Mouse (Mus musculus): ENCODE data around the gene Rnf181.

Gene Rnf181

GRCm38 (mm10) chr6:72385258-72385657 is 18.5 kb upstream of the Rnf181 start:
- in situ Hi-C loops (cut with MboI, MseI), result loop anchor here (10.0 kb wide), 1 partner anchor 590 kb away; no protein-coding TSS in a partner anchor

DNA sequence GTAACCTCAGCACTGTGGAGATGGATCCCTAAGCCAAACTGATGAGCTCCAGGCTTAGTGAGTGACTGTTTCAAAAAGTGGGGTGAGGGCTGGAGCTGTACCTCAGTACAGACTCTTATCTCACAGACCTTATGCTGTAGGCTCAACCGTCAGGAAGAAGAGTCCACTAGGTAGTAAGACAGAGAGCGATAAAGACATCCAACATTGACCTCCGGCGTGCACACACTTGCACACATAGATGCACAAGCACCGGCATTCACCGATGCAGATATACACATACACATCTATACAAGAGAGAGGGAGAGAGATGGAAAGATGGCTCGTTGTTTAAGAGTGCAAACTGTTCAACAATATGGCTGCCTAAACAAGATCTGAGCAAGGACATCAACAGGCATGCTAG is 17.2 kb upstream of the Rnf181 start:
- in situ Hi-C loops (cut with MboI, MseI), result loop anchor here (5.0 to 10.0 kb wide), 2 partner anchors 37 to 591 kb away; partner anchors contain the start of genes 0610030E20Rik and Usp39

DNA sequence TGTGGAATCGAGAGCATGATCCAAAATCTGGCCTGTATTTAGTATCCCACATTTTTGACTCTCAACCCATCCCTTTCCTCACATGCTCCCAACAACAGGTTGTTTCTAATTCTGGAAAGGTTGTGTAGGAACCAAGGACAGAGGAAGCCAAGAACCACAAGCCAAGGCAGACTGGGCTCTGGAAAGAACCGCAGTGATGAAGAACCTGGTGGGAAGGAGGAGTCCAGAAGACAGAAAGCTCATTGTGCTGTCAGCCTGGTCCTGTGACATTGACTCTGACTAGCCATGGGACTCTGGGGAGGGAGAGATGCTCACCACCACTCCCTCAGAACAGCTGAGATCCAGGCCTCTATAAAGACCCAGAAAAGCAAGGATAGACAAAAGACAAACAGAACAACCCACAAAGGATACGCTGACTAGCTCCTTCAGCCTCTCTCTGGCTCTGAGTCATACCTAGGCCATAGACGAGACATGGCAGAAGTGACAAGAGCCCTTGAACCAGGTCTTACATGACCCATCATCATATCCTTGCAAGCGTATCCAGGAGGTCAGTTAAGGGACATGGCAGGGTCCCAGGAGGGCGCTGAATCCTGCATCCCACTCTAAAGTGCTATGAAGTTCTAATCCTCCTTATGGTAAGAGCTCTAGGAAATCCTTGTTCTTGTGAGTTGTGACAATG is 16.5 kb upstream of the Rnf181 start:
- in situ Hi-C loops (cut with MboI, MseI), result loop anchor here (5.0 to 10.0 kb wide), 2 partner anchors 36 to 592 kb away; partner anchors contain the start of genes 0610030E20Rik and Usp39

DNA sequence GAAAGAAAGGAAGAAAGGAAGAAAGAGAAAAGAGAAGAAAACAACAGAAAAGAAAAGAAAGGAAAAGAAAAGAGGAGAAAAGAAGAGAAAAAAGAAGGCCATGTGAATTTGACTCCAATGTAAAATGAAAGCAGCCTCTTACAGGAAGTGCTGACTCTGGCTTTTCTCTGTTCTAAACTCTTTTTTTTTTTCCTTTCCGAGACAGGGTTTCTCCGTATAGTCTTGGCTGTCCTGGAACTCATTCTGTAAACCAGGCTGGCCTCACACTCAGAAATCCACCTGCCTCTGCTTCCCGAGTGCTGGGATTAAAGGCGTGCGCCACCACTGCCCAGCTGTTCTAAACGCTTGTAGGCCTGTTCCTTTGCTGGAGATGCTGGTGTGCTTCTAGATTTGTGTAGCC is 15.7 kb upstream of the Rnf181 start:
- in situ Hi-C loops (cut with MboI, MseI), result loop anchor here (5.0 to 10.0 kb wide), 2 partner anchors 35 to 592 kb away; partner anchors contain the start of genes 0610030E20Rik and Usp39

GRCm38 (mm10) chr6:72380131-72380770 is 13.5 kb upstream of the Rnf181 start, which contains the start of gene Vamp5:
Vamp5 (minus strand) TSS chr6:72380468.
- in situ Hi-C loops (cut with MboI, MseI), result loop anchor here (5.0 to 10.0 kb wide), 2 partner anchors 33 to 595 kb away; partner anchors contain the start of genes 0610030E20Rik and Usp39

DNA sequence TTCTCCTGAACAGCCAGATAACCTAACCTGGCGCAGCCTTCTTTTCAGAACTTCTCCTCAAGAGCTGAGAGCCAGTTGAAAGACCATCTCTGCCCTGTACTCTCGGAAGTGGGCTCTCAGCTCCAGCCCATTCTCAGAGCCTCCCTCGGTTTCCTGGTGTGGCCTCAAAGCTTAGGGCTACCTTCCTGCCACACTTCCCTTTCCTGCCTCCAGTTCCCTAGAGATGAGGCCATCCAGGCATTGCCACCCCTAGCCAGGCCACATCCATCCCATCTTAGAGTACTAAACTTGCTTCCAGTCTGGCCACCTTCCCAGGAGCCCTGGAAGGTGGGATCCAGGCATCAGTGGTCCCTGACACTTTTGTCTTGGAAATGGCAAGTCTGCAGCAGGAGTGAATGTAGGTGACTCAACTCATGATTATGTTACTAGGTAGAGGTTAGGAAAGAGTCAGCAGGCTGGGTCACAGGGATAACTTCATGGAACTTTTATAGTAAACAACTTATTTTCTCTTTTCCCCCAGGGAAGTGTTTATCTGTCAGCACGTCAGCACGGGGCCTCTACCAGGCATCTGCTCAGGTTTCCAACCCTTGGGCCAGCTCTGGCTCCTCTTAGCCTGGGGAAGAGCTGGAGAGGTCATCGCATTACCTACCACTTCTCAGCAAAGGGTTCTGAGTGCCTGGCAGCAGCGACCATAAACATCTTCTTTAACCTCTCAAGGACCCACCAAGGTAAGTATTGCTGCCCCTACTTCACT is 12.8 kb upstream of the Rnf181 start:
- in situ Hi-C loops (cut with MboI, MseI), result loop anchor here (5.0 to 10.0 kb wide), 2 partner anchors 32 to 595 kb away; partner anchors contain the start of genes 0610030E20Rik and Usp39

DNA sequence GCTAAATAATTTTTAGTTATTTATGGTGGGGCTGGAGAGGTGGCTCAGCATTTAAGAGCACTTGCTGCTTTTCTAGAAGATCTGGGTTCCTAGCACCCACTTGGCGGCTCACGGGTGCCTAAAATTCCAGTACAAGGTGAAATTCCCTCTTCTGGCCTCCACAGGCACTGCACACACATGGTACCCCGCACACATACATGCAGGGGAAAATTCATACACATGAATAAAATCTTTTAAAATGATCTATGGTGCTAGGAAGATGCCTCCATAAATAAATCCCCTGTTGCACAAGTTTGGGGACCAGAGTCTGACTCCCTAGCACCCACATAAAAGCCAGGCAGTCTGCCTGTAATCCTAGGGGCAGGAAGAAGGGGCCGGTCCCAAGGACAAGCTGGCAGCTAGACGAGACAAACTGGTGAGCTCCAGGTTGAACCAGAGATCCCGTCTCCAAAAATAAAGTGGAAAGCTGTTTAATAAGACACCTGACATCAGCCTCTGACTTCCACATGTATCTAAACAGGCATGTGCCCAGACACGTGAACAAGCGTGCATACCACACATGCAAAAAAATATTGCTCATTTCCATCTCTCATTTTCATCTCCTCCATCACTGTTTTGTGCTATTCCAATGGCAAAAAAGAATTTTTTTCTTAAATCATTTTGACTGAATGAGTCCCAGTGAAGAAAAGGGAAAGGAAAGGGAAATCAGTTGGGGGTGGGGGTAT is 11.9 kb upstream of the Rnf181 start:
- in situ Hi-C loops (cut with MboI, MseI), result no loop called here

DNA sequence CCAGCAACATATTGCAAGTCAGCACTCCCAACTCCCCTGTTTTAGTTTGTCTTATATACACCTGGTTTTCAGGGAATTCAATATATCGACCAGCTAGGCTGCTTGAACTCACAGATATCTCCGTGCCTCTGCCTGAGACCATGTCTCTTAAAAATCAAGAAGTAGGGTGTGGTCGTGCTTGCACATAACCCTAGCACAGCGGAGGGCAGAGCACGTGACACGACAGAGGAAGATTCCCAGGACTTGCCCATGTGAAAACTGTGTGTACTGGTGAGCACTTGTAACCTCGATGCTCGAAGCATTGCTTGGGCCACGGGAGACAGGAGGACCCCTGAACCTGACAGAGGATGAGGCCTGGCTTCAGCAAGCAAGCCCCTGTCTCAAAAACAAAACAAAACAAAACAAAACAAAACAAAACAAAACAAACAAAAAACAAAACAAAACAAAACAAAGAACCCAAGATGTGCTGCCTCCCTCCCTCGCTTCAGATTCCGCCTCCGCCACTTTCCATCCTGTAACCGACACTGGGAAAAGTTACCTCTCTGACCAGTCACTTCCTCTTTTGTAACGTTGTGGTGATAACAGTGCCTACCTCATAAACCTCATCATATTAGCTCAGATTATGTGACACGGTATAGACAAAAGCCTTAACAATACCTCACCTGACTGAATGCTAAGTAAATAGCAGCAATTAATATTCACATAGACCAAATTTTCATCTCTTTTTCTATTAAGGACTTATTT is 8.2 kb upstream of the Rnf181 start:
- in situ Hi-C loops (cut with MboI, MseI), result no loop called here

DNA sequence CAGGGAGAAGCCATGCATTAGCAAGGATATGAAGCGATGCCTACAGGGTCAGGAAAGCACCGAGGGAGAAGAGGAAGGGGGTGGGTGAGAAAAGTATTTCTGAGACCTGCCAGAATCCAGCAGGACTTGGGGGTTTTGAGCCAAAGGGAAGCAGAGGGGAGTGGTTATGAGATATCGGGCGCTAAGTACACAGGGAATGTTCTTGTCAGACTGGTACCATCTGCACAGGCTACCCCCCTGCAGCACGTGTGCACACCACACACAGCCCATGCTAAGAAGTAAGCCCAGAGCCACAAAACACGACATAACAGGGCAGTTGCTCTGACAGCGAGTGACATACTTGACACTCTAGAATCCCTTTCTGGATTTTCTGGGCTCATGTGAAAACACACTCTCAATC is 7.5 kb upstream of the Rnf181 start:
- in situ Hi-C loops (cut with MboI, MseI), result no loop called here

GRCm38 (mm10) chr6:72373184-72373583 is 6.4 kb upstream of the Rnf181 start:
- in situ Hi-C loops (cut with MboI, MseI), result no loop called here

DNA sequence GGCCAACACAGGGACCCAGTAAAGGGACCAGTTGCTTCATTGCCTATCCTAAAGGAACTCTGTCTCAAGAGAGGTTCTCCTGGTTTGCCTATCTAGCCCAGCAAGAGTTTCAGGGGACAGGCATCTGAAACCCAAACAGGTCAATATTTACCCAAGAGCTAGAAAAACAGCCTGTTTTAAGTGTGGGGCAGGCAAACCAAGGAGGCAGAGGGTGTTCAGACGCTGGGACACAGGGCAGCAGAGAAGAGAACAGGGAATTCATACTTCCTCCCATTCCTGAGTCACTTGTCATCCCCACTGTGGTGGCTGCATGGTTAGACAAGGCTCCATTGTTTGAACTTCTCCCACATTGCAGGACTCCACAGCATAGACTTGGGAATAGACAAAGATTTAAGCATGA is 4.8 kb upstream of the Rnf181 start:
- in situ Hi-C loops (cut with MboI, MseI), result no loop called here

DNA sequence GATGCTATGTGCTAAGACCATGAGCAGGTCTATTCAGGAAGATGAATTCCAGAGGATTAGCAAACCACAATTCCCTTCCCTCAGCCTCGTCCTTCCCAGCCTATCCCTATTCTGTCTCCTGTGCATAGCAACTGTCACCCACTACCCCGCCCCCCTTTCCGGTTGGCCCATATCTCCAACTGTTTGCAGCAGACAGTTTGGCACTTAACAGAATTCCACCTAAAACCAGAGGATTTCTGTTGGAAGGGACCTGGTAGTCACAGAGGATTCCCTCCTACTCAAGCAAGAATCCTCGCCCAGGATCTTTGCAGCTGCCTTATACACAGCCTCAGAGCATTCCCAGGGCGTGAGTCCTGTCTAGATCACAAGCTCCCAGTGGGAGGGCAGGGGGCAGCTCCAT is 4.4 kb upstream of the Rnf181 start:
- in situ Hi-C loops (cut with MboI, MseI), result no loop called here

DNA sequence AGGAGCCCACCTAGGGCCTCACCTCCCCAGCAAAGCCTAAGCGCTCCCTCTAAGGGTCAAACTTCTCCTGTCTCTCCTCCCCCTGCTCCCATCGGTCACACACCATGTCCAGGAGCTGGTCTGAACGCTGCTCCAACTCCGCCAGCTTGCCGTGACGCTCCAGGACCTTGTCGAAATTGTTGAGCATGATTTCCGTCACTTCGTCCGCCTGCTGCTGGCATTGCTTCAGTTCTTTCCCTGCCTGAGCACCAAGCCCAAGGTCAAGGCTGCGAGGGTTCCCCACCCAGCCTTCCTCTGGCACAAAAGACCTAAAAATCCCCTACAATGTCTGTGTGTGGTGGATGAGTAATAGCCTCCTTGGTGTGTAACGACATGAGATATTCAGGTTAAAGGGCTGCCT is 3.3 kb upstream of the Rnf181 start:
- in situ Hi-C loops (cut with MboI, MseI), result no loop called here

DNA sequence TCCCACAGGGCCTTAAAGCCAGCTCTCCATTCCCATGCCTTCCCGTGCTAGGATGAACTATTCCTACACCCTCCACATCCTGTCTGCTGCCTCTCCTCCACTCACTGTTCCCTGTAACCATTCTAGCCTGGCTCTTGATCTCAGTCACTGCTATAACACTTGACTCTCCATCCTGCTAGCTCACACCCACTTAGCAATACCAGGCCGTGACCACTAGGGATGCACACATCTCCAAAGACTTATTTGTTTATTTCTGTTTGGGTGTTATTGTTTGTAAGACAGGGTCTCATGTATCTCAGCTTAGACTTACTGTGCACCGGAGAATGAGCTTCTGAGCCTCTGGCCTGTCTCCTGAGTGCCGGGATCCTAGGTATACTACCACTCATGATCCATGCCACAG is 2.8 kb upstream of the Rnf181 start:
- in situ Hi-C loops (cut with MboI, MseI), result no loop called here

DNA sequence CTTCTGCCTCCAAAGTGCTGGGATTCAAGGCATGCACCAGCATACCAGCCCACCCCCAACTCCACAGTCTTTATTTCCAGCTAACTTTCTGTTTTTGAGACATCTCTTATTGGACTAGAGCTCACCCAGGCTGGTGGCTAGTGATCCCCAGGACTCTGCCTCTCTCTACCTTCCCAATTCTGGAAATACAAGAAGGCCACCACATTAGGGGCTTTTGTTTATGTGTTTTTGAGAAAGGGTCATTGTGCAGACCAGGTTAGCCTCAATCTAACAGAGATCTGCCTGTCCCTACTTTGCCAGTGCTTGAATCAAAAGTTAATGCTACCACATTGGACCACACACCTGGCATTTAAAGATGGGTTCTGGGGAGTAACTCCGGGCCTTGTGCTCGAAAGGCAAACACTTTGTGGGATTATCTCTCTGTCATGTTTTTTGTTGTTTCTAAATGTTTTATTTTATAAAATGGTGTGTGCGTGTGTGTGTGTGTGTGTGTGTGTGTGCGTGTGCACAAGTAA is 761 bp upstream of the Rnf181 start:
- in situ Hi-C loops (cut with MboI, MseI), result no loop called here

DNA sequence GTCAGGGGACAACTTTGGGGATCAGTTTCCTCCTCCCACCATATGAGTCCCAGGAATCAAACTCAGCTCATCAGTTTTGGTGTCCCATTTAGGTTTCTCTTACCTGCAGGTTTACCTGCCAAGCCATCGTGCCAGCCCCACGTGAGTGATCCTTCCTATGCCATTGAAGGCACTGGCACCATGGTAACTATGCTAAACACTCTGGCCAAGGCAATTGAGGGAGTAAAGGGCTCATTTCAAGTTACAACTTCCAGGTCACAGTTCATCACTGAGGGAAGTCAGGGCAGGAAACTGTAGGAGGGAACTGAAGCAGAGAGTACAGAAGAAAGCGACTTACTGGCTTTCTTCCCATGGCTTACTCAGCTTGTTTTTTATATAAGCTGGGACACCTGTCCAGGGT is 452 bp downstream of the Rnf181 start:
- in situ Hi-C loops (cut with MboI, MseI), result no loop called here

DNA sequence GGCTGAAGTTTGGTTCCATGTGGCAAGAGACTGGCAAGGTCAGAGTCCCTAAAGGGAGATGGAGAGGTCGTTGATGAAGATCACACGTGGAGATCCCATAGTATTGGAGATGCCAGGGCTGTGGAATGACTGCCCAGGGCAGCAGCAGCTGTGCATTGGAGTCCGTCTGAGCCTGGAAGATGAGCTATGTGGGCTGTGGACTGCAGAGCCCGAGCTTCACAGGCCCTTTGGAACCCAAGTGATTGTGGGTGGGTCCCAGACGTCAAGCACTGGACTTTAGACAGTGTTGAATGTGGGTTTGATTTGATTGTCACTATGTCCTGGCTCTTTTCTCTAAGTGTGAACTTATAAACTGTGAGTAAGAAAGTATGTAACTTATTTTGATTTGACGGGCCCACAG is 1.8 kb downstream of the Rnf181 start:
- in situ Hi-C loops (cut with MboI, MseI), result no loop called here

DNA sequence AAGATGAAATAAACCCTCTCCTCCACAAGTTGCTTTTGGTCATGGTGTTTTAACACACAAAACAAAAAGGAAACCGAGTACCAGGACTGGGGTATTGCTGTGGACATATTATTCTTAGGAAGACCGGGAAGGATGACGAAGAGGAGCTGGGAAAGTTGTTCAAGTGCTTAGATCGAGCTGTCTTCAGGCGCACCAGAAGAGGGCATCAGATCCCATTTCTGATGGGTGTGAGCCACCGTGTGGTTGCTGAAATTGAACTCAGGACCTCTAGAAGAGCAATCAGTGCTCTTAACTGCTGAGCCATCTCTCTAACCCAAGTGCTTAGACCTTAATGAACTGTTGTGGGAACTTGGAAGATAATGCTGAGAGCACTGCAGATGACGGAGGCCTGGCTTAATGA is 2.7 kb downstream of the Rnf181 start:
- in situ Hi-C loops (cut with MboI, MseI), result no loop called here

GRCm38 (mm10) chr6:72362132-72363028 is 4.4 kb downstream of the Rnf181 start:
- in situ Hi-C loops (cut with MboI, MseI), result no loop called here

Data from regulatory T cell (primary cell).